Mouse (Mus musculus) ES-E14 (cell line): ENCODE results near the gene Prm3.

Source experiments
- CHD2 ChIP-seq: IDR thresholded peaks from 2 replicates; pipeline ENCODE4 v1.6.1; 2014; ENCODE audit warnings: mild to moderate bottlenecking, low read depth, low read length, inconsistent platforms
- HCFC1 ChIP-seq: IDR thresholded peaks from 2 replicates; pipeline ENCODE4 v1.6.1; 2012; ENCODE audit warnings: low read length, inconsistent platforms, borderline replicate concordance; ENCODE audit not compliant: insufficient read depth
- MAFK ChIP-seq: IDR thresholded peaks from 2 replicates; pipeline ENCODE4 v1.6.1; 2014; ENCODE audit warnings: mild to moderate bottlenecking, low read depth, low read length, inconsistent platforms; ENCODE audit not compliant: insufficient read depth
- ZC3H11A ChIP-seq: IDR thresholded peaks from 2 replicates; pipeline ENCODE4 v1.6.1; 2012; ENCODE audit warnings: low read depth, mild to moderate bottlenecking, inconsistent platforms, low read length, borderline replicate concordance
- ZNF384 ChIP-seq: IDR thresholded peaks from 2 replicates; pipeline ENCODE4 v1.6.1; 2012; ENCODE audit warnings: low read depth, low read length, inconsistent platforms

GRCm38 (mm10) chr16:10783451-10783850 lies 7.3 kb downstream of the Prm3 start:
- TF ChIP-seq MAFK, result no peak
- no peak for TF ChIP-seq ZC3H11A
- no peak for TF ChIP-seq ZNF384
- no peak for TF ChIP-seq HCFC1
- TF ChIP-seq CHD2, result no peak
